22 mouse cellular contexts compared by ENCODE assay signal in the genomic region with DNA sequence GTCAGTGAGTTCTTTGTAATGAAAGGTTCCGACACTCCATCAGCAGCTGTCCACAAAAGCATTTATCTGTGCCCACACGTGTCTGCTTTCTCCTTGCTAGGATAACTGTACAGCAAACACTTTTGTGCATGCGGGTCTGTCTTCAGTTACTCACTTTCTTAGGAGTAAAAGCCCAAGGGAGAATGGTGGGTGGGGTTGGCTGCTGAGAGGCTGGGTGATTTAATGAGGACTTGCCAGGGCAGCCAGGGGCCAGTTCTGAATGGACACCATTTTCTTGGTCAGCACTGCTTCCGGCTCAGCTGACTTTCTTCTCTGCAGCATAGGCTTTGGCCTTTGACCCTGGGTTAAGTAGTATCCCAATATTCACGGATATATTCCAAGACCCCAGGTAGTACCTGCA.
DNase-seq lines count a peak whose midpoint lies in the region; ATAC-seq lines count a peak whose summit lies in the region.
"Had no signal": no experiment of that assay in that cellular context is flagged by ENCODE, and none has a peak within 500 bp of the region (broad histone marks: within the 10 kb centered on the region; RNA-seq: fewer than 3 reads in every experiment).

No protein-coding gene starts in this region.

- intact Hi-C loops in heart, postnatal 10 days (cut with DNase I), result no loop called here

- peaks cover 3% of the 10 kb centered on the region; the same call in 1 of the 2 replicates for H3K4me1 ChIP-seq in heart, embryonic 10.5 days
- H3K4me1 ChIP-seq in heart, embryonic 12.5 days (replicated peaks), result peaks cover 8% of the 10 kb centered on the region

- 74% methylated on average over 5 of the region's 5 CpGs for WGBS in heart, embryonic 10.5 days
- 60% methylated on average over 5 of the region's 5 CpGs for WGBS in heart, embryonic 12.5 days

- no peaks in the 10 kb centered on the region for H3K36me3 ChIP-seq in heart, embryonic 10.5 days
- H3K36me3 ChIP-seq in heart, embryonic 12.5 days, result no peaks in the 10 kb centered on the region
- H3K36me3 ChIP-seq: G1E had no signal

- no peak overlapping the region for H3K27ac ChIP-seq in heart, embryonic 10.5 days
- H3K27ac ChIP-seq in heart, embryonic 12.5 days (ENCODE audit: poor library complexity, severe bottlenecking), result no peak overlapping the region

- H3K9me3 ChIP-seq in heart, embryonic 10.5 days, result no peaks in the 10 kb centered on the region
- no peaks in the 10 kb centered on the region for H3K9me3 ChIP-seq in heart, embryonic 12.5 days (replicated peaks)
- H3K9me3 ChIP-seq: G1E had no signal

- no peak overlapping the region for H3K9ac ChIP-seq in heart, embryonic 12.5 days

- H3K27me3 ChIP-seq in heart, embryonic 10.5 days (ENCODE audit: insufficient read depth, poor library complexity, severe bottlenecking), result no peaks in the 10 kb centered on the region
- no peaks in the 10 kb centered on the region for H3K27me3 ChIP-seq in heart, embryonic 12.5 days (replicated peaks)
- H3K27me3 ChIP-seq: CH12.LX, Patski had no signal

- no peak overlapping the region for H3K4me2 ChIP-seq in heart, embryonic 12.5 days

- H3K4me3 ChIP-seq in heart, embryonic 10.5 days, result no peak overlapping the region
- H3K4me3 ChIP-seq in heart, embryonic 12.5 days, result no peak overlapping the region

- no peak for ATAC-seq in heart, embryonic 12.5 days (ENCODE audit: insufficient number of reproducible peaks, low FRiP score)
- ATAC-seq: activated CD4-positive, CD25-positive, alpha-beta regulatory T cell, adult 4 months; CD4-positive, CD25-positive, alpha-beta regulatory T cell, adult 4 months; Patski had no signal

- DNase-seq in heart, adult 11 months, result peak; percentile 68
- DNase-seq in heart, postnatal 10 days, result no peak
- peak; percentile 70 for DNase-seq in heart, embryonic 10.5 days (ENCODE audit: low spot score)
- DNase-seq in NIH3T3 (ENCODE audit: low read depth), result peak; percentile 34
- no peak for DNase-seq in embryo, embryonic 10 days (ENCODE audit: low spot score)
- DNase-seq: adrenal gland, adult 2 months; adrenal gland, adult 8-10 months; adrenal gland, postnatal 10 days; adrenal gland, postnatal 14 days; adrenal gland, postnatal 25 days; adrenal gland, postnatal 36 days; B cell, adult 2 months; cerebellum, adult 11 months; cerebellum, adult 11-12 months; cerebellum, adult 18-20 months; cerebellum, adult 2 months had no signal

Comparison
In these comparisons a context has a peak if more than half of its experiments do, and no peak if none do; other contexts are left out.
1. DNase-seq: peak in heart, adult 11 months (single experiment), heart, embryonic 10.5 days (single experiment) and NIH3T3 (single experiment); none in heart, postnatal 10 days (0 of 2) and embryo, embryonic 10 days (single experiment).